Mouse (Mus musculus): ENCODE data around the gene Pccb. TPM values are rescaled to one million over a fixed set of nuclear protein-coding genes. Genes with fewer than 3 reads are reported as not detected.

Gene Pccb
- 10 to 100 TPM; 42.8 to 54.5 (median 47.5) TPM for total RNA-seq (2022)

DNA sequence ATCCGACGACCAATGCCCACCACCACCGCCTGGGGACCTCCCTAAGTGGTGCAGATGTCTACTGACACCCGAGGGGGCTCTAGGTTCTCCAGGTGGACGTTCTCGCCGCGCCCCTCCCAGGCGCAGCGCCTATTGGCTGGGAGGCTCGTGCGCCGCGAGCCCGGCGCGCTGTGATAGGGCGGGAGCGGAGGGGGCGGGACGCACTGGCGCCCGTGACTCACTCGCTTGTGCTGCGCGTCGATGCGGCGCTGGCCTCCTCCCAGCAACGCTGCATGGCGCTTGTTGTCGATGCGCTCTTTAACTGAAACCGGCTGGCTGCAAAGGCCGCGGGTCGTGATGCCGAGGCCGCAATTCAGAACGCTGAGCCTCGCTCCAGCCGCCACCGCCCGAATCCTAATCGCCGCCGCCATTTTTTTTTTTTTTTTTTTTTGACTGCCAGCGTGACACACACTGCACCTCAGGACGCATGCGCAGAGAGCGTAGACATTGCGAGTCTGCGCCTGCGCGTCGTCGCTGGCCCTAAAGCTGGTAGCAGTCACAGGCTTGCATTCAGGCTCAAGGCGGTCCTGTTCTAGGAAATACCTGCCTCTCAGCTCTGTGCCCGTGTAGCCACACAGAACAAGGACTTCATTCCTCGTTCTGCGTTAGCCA lies at the start of gene Pccb:
Pccb (minus strand) TSS at position 451 of the 651 bp plus-strand sequence.
- DNase-seq (ENCODE audit: low spot score in 2 of 2) = peak; percentile 93 to 98

DNA sequence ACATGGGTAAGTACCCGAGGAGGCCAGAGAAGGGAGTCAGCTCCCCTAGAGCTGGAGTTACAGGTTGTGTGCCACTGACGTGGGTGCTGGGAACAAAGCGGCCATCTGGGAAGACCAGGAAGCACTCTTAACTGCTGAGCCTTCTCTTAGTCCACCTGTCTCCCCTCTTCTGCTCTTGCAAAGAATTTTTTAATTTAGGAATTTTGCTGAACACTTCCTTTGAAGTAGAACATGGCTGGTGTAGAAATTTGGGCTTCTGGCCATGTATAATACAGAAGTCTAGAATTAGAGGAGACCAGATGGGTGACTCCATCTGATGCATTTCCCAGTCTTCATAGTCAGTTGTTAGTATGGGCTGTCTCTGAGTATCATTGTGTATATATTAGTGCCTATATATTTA lies 49.0 kb upstream of the Pccb start:
- no peak for DNase-seq (ENCODE audit: low spot score in 2 of 2)

DNA sequence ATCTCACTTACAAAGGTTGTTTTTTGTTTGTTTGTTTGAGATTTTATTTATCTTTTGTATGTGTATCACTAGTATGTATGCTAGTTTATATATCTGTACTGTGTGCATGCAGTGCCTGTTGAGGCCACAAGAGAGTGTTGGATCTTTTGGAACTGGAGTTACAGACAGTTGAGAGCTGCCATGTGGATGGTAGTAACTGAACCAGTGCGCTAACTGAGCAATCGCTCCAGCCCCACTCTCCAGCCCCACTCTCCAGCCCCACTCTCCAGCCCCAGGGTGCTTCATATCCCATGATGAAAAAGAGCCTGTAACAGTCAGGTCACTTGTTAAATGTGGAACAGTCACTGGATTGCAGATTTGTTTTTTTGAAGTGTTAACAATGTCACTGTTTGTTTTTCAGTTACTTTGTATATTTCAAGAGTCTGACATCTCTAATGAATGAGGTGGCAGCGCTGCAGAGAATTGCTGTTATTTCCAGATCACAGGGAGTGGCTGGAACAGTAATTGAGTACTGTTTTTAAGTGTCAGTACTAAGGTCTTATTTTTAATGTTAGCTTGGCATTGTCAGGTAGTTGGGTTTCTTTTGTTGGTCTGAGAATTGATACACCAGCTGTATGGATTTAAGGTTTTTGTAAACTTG lies 45.5 kb upstream of the Pccb start:
- DNase-seq (ENCODE audit: low spot score in 2 of 2) = no peak

DNA sequence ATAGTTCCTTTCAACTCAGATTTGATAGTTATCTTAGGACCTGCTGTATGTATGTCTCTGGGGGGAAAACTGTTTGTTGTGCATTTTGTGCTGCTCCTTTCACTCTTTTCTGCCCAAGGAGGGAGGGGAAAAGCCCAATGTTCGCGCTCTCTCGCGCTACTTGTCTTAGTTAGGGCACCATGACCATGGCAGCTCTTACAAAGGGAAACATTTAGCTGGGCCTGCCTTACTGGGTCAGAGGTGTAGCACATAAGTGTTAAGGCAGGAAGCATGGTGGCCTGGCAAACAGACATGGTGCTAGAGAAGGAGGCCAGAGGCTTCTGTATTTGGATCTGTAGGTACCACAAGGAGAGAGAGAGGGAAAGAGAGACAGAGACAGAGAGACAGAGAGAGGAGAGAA lies 43.9 kb upstream of the Pccb start:
- no peak for DNase-seq (ENCODE audit: low spot score in 2 of 2)

DNA sequence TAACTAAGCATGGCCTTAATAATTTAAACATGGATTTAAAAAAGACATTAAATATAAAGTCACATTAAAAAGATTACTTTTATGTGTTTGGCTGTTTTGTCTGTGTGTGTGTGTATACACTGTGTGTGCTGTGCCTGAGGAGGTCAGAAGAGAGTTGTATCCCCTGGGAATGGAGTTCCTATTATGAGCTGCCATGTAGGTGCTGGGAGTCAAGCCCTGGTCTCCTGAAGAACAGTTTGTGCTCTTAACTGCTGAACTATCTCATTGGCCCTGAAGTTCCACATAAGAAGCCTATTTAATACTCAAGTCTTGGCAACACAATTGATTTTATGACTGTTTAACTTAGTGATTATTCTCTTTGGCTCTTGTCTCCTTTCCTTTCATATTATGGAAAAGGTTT lies 42.8 kb upstream of the Pccb start:
- no peak for DNase-seq (ENCODE audit: low spot score in 2 of 2)

DNA sequence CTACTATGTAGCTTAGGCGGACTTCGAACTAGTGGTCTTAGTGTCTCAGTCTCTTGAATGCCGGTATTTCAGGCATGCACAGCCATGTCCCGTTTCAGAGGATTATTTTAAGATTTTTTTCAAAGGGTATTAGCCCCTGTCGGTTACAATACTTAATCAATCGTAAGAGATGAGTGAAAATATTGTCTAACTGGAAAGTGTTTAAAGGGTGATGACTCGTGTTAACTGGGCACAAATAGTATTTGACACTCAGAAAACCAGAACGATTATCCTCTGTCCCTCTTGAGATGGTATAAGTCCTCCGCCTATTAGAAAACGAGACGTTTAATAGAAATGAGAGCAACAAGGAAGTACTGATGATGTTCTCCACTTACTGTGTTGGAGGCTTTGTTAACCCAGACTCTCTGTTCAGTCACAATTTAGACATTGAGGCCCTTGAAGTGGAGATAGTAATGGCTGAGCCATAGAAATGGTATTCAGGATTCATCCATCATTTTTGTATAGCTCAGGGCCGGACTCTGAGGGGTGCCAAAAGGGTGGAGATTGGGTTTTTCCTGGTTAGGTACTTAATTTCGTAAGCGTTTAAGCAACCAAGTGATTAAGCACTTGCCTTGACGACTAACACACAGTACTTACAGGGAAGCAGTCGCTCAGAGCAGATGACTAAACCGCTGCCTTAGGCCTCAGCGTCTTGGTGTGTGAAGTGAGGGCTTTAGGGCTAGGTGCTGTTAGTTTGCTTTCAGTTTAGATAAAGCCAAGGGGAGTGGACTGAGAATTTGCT lies 41.6 kb upstream of the Pccb start:
- no peak for DNase-seq (ENCODE audit: low spot score in 2 of 2)

DNA sequence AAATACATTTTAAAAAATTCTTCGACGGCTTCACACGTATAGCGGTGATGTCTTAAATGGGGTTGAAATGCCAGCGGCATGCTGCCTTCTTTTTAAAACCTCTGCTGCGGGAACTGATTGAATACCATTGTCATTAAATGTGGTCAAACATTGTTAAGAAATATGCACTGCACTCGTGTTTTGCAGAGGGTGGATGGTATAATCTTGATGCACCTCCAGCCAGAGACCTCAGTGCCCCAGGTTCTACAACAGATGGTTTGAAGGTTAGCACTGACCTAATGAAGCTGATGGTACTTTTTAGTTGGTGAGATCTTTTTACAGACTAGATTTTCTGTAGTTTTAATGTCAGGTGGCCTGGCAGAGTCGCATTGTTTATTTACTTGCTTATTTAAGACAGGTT lies 41.0 kb upstream of the Pccb start:
- DNase-seq (ENCODE audit: low spot score in 2 of 2) = no peak

DNA sequence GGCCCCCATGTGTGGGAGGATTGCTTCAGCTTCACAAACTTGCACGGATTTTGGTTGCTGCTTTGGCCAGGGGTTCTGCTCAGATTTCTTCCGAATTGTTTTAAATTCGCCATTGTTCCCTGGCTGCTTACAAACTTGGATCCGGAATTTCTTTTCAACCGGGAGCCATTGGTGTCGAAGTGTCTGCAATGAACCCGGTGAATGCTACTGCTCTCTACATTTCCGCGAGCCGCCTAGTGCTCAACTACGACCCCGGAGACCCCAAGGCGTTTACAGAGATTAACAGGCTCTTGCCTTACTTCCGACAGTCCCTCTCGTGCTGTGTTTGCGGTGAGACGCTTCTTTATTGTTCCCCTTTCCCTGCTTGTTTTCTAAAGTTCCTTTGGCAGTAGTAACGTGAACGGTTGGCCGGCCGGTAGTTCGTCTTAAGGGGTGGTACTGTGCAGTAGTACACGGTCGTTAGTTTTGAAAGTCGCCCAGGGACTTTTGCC lies 40.4 kb upstream of the Pccb start:
- DNase-seq (ENCODE audit: low spot score in 2 of 2) = no peak

DNA sequence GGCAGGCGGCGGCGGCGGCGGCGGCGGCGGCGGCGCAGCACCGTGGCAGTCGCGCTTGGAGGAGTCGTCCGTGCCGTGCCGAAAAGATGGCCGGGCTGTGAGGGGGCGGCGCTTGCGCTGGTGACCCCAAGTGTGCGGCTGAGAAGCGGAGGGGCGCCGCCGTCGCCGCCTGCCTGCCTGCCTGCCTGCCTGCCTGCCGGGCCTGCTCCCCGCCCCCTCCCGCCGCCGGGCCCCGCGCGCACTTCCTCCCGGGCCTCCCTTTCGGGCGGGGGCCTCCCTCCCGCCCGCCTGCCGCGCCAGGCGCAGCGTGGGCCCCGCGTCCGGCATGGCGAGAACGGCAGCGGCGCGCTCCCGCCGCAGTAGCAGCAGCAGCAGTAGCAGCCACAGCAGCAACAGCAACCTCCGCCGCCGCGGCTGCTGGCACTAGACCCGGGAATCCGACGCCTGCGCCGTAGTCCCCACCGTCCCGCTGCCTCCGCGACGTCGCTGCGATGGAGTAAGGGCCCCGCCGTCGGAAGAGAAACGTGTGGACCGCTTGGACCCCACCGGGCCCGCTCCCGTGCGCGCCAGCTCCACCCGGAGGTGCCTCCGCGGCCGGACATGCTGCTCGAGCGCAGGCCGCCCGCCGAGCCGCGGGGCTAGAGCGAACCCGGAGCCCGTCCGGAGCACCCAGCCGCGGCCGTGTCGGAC lies 39.8 kb upstream of the Pccb start:
- DNase-seq (ENCODE audit: low spot score in 2 of 2) = peak; percentile 67 to 73

DNA sequence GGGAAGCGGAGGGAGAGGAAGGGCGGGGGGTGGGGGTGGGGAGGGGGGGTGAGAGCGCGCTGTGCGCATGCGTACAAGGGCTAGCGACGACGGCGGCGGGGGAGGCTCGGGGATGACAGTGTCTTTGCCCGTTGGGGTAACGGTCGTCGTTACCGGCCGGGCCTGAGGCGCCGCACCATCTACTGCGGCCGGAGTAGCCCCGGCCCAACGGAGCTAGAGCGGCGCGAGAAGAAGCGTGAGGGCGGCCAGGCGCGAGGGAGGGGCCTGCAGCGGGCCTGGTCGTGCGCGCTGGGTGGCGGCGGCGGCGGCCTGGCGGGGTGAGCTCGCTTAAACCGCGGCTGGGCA lies 39.3 kb upstream of the Pccb start, which contains the start of gene Msl2:
Msl2 (plus strand) TSS at position 115 of the 345 bp plus-strand sequence.
- DNase-seq (ENCODE audit: low spot score in 2 of 2) = no peak

DNA sequence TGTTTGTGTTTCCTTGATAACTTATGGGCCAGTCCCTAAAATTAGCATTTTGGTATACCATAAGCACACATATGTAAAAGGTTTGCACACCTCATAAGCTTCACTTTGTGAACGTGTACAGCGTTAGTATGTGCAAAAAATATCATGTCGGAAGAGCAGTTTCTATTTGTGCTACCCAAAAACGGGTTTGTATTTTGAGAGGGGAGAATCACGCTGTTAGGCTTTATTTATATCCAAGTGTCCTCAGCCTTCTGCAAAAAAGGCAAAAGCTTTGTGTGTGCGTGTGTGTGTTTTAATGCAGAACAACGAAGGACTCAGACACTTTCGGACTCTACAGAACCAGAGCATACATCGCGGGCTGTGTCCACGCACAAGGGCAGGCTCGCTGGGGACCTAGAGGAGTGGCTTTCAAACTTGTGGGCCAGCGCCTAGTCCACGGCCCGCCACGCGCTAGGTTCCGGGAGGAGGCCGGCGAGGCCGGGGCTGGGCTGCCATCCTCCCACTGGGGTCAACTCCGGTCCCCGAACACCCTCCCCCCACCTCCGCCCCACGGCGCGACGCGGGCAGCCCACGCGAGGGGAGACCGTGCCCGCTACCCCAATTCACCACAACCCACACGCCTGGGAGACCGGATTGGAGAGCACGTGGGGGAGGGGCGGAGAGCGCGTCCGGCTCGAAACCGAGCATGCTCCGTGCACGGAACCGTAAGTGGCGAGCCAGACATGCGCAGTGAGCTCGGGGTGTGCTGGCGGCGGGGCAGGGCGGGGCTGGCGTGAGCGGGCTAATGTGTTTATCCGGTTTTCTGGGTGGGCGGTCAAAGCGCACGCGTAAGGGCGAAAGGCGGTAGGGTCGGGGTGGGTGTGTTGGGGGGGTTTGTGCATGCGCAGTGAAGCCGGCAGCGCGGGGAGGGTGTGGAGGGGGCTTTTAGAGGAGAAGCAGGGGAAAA lies 38.6 kb upstream of the Pccb start:
- peak; percentile 98 to 99 for DNase-seq (ENCODE audit: low spot score in 2 of 2)

DNA sequence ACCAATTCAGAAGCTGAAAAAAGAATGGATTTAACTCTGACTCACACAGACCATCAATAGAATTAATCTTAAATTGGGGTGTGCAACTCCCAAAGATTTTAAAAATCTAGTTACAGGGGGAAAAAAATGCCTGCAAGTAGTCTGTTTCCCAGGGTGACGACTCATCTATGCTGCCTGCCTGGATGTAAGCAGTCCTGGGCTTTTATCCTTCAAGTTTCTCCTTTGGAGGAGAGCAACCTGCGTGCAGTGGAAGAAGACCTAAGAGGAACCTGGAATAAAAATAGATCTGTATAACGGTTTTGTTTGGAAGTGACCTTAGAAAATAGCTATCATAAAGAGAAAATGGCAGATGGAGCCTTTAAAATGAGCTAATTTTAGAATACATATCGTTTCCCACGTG lies 37.8 kb upstream of the Pccb start:
- DNase-seq (ENCODE audit: low spot score in 2 of 2) = no peak

DNA sequence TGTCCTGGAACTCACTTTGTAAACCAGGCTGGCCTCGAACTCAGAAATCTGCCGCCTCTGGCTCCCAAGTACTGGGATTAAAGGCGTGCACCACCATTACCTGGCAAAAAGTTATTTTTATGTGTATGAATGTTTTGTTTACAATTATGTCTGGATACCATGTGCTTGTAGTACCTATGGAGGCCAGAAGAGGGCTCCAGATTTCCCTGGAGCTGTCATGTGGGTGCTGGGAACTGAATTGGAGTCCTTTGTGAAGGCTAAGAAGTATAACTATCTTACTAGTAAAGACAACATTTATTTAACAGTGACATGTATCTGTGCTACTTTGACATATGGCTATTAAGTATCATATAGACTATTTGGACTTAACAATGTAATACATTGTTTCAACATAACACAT lies 35.1 kb upstream of the Pccb start:
- no peak for DNase-seq (ENCODE audit: low spot score in 2 of 2)

DNA sequence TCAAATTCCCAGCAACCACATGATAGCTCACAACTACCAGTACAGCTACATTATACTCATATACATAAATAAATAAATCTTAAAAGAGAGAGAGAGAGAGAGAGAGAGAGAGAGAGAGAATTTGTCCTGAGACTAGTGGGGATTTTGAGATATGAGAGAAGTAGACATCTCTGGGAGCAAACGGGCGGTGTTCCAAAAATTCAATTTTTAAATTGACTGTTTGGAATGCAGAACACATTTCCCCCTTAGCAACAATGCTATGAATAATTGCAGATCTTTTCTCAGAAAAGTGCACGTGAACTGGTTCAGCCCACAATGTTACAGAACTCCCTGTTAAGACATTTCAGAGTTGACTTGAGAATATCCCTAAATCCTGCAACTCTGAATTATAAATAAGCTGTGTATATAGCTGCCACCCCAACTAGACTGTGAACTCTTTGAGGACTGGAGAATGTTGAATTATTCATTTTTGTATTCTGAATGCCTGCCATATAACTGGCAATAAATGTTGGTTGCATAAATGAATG lies 30.4 kb upstream of the Pccb start:
- no peak for DNase-seq (ENCODE audit: low spot score in 2 of 2)

DNA sequence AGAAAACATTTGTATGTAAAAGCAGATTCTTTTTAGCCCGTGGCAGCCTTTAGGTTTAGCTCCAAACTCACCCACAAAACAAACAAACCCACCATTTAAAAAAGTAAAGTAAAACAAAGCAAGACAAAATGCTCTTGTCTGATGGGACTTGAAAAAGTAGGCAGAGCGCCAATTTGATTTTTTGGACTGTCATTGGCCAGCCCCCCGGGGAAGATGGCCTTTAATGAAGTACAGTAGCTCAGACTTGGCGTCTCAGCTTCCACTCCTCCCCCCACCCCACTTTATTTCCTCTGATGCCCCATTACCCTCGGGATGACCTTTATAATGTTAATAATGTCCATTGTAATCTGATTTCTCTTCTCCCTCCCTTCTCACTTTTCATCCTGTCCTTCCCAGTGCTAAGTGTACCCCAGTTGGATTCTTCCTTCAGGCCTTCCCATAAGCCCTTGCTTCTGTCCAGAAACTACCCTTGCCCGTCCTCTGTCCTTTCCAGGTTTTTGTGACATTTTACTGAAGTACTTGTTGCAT lies 27.6 kb upstream of the Pccb start:
- DNase-seq (ENCODE audit: low spot score in 2 of 2) = no peak

DNA sequence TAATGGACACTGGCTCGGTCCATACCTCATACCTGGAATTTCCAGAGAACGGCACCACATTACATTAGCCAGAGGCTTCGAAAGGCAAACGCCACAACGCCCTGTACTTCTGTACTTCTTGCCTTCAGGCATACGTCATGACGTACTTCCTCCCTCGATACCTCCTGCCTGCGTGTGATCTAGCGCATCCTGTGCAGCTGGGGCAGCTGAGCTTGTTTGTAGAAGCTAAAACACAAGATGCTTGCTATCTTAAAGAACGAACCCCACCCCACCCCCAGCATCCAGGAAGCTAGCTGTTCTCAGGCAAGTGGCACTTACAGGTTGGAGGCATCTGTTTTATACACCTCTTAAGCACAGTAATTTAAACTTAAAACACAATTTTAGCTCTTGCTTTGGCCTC lies 26.3 kb upstream of the Pccb start:
- DNase-seq (ENCODE audit: low spot score in 2 of 2) = no peak

DNA sequence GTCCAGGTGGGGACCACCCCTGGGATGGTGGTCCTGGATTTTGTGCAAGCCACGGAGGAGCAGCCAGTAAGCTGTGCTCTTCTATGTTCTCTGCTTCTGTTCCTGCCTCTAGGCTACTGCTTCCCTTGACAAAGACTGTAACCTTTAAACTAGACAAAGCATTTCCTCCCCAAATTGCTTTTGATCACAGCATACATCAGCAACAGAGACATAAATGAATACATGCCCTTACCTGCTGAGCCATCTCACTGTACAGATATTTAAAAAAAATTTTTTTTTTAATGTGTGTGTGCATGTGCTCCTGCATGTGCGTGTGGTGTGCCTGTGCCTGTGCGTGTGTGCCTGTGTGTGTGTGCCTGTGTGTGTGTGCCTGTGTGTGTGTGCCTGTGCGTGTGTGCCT lies 22.5 kb upstream of the Pccb start:
- DNase-seq (ENCODE audit: low spot score in 2 of 2) = no peak

DNA sequence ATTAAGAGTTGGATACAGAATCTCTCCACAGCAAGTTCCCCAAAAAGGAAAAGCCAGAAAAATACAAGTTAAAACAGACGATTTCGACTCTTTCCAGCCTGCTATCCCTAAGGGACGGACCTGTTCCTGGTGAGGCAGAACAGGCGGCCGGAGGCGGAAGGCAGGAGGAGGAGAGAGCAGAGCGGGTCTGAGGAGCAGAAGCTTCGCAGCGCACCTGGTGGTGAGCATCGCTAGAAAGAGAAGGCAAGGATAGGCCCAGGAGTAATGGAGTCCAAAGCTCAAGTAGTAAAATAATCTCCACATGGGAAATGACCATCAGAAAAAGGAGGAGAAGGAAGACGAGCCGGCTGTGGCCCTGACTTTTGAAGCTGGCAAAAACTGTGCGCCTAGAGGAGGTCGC lies 18.6 kb upstream of the Pccb start:
- DNase-seq (ENCODE audit: low spot score in 2 of 2) = no peak

DNA sequence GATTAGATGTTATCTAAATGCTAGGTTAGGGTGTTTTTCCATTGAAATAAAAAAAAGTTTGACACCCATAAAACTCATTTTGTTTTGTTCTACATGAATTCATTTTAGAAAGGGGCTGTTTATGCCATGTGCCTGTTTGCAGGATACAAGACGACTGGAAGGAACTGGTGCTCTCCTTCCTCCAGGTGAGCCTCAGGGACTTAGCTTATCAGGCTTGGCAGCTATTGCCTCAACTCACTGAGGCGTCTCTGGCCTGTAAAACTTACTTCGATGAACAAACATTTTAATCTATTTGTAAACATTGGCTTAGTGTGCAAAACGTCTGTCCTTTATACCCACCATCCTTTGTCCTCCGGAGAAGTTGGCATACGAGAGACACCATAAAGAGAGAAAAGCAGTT lies 18.0 kb upstream of the Pccb start:
- DNase-seq (ENCODE audit: low spot score in 2 of 2) = no peak

DNA sequence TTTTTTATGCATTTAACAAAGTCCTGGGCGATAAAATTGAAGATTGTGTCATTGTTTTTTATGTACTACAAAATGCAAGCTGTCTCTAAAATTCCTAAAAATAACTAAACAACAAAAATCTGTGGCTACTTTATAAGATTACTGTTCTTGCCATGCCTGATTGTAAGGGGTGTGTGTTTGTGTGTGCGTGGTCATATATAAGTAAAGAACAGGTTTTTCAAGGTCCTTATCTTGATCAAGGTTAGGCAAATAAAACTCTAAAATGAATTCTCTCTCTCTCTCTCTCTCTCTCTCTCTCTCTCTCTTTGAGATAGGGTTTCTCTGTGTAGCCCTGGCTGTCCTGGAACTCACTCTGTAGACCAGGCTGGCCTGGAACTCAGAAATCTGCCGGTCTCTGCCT lies 17.3 kb upstream of the Pccb start:
- no peak for DNase-seq (ENCODE audit: low spot score in 2 of 2)

Measured in layer of hippocampus, adult 8-10 months (tissue).